Mouse (Mus musculus): ENCODE measurements around the gene Pitpnm2. TPM values are rescaled to one million over a fixed set of nuclear protein-coding genes. Genes with fewer than 3 reads are reported as not detected.

The Pitpnm2 gene
- total RNA-seq, 2 experiments from 2014 or later = 50.0 to 57.2 TPM

Other genes with a start within 250 kb of the Pitpnm2 start
- gene Vps37b, start 217.5 kb downstream of the Pitpnm2 start, total RNA-seq (2021) = 100 to 1,000 TPM in 1 of 2 experiments, 10 to 100 TPM in 1; 93.1 to 188 TPM
- 10 to 100 TPM; 10.8 to 11.4 TPM for gene Abcb9, start 154.0 kb downstream of the Pitpnm2 start, total RNA-seq (2021)
- 10 to 100 TPM; 34.2 to 41.1 TPM for gene Ogfod2, start 137.5 kb downstream of the Pitpnm2 start, total RNA-seq (2021)
- 10 to 100 TPM; 50.0 to 69.2 TPM for gene Arl6ip4, start 133.7 kb downstream of the Pitpnm2 start, total RNA-seq (2021)
- 10 to 100 TPM in 1 of 2 experiments, 1 to 10 TPM in 1; 6.8 to 10.4 TPM for gene Mphosph9, start 78.2 kb upstream of the Pitpnm2 start, total RNA-seq (2021)
- 10 to 100 TPM; 14.8 to 15.0 TPM for gene 2810006K23Rik, start 78.3 kb upstream of the Pitpnm2 start, total RNA-seq (2021)
- 100 to 1,000 TPM; 155 to 187 TPM for gene Cdk2ap1, start 113.3 kb upstream of the Pitpnm2 start, total RNA-seq (2021)
- 100 to 1,000 TPM in 1 of 2 experiments, 10 to 100 TPM in 1; 84.3 to 100 TPM for gene Sbno1, start 176.2 kb upstream of the Pitpnm2 start, total RNA-seq (2021)
- 100 to 1,000 TPM; 172 to 188 TPM for gene Kmt5a, start 190.2 kb upstream of the Pitpnm2 start, total RNA-seq (2021)
- 10 to 100 TPM; 21.4 to 23.9 TPM for gene Rilpl2, start 228.6 kb upstream of the Pitpnm2 start, total RNA-seq (2021)
- gene Snrnp35, start 233.4 kb upstream of the Pitpnm2 start, total RNA-seq (2021) = 10 to 100 TPM; 19.4 to 20.5 TPM